Mouse (Mus musculus) frontal cortex, postnatal 10 days (tissue): ENCODE measurements at regions not wholly inside any gene's neighbourhood (a gene's known extent, or its start where the extent isn't known, plus 50 kb on each side); places are given as distances from the start of the nearest gene placed in this dataset.

Source experiments
- DNase-seq, 2 experiments: peaks; one replicate each; pipeline ENCODE4 v3.0.0; 2022; ENCODE audit warnings: low spot score in 2 of 2, mixed read lengths in 1 of 2

DNA sequence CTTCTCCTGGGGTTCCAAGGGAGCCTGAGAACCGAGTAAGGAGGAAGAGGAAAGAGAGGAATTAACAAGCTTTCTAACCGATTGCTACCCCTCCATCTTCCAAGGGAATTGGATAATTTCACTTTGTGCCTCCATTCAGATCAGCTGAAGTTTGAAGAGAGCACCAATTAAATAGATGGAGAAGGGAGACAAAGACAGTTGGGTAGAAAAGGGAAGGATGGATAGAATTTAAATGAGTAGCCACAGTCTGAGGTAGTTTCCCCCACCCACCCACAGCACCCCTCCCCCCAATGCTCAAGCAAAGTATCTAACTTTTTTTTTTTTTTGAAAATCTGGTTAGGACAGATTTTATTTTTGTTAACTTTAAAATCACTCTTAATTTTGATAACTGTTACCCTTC, 87.2 kb upstream of the Slc7a11 start:
- no peak for DNase-seq

- no peak for DNase-seq
Observed at GRCm38 (mm10) chr3:50524006-50524405, 80.6 kb upstream of the Slc7a11 start.

GRCm38 (mm10) chr3:50507211-50507610, 63.8 kb upstream of the Slc7a11 start:
- no peak for DNase-seq
